Mouse (Mus musculus) kidney, postnatal 4 days (tissue): Measurements from ENCODE around the gene Limd1.

Experiments
- DNase-seq, 2 experiments: peaks; one replicate each; pipeline ENCODE4 v3.0.0; 2021; ENCODE audit warnings: mixed read lengths in 2 of 2

Gene Limd1

DNA sequence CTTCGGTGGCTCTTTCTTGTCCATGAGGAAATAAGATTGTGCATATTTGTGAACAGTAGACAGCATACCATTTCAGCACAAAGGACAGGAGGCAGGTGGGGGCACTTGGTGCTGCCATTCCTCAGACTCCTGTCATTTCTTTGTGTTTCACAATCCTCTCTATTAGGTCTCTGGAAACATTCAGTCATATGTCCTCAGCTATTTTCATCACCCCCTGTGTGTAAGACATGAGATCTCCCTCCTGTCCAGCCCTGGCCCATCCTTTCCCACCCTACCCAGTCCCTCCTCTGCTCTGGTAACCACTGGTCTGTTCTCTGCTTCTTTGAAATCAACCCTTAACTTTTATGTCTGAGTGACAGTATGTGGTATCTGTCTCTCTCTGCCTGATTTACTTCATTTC is 5.1 kb downstream of the Limd1 start:
- DNase-seq = no peak

GRCm38 (mm10) chr9:123484830-123485229 is 6.3 kb downstream of the Limd1 start:
- no peak for DNase-seq

DNA sequence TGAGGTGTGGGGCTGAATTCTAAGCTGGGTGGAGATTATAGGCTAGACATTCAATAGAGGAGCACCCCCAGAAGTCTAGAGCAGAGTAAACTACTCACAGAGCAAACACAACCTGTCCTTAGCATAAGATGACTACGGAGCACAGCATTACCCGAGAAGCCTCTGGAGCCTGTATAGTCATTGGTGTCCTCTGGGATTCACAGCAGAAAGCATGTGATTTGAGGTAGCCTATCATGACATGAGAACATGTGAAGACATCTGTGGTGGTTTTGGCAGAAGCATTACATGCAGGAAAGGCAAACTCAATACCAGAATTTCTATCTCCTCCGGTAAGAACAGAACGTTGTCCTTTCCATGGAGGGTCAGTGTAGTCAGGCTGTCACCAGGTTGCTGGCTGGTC is 7.1 kb downstream of the Limd1 start:
- no peak for DNase-seq

DNA sequence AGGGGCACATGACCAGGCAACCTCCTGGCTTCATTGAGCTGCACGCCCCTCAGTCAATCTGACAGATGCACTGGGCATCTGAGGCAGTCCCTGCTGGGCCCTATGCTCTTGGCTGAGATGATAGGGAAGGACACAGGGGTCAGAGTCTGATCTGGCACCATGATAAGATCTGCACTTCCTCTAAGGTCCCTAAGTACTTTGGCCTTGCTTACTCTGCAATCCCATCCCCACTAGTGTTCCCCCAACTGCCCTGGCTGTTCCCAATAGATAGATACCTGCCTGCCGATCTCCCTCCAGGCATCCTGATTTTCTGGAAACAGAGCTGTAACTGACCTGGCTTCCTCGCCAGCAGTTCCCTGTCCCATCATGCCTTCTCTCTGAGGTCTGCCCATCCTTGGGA is 8.1 kb downstream of the Limd1 start:
- DNase-seq = no peak

GRCm38 (mm10) chr9:123489073-123489472 is 10.6 kb downstream of the Limd1 start:
- no peak for DNase-seq

GRCm38 (mm10) chr9:123489727-123490343 is 11.3 kb downstream of the Limd1 start:
- peak in 1 of 2 experiments; percentile 22 for DNase-seq

DNA sequence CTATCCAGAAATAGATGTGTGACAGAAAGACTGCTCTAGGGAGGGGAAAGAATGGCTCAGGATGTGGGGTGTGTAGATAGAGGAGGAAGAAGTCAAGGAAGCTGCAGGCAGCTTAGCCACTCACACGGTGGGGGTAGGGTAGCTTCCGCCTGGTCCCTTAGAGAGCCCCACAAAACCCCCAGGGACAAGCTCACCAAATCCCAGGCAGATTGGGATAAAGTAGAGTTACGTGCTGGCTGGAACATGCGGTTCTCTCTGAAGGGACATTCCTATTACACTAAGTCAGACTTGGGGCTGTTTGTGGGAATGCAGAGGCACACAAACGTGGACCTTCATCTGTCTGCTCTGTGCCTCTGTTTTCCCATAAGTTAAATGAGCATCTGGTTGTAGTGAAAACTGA is 12.4 kb downstream of the Limd1 start:
- no peak for DNase-seq

- DNase-seq = peak; percentile 58 to 66
These were observed 13.5 kb downstream of the Limd1 start for GRCm38 (mm10) chr9:123491917-123492585.

GRCm38 (mm10) chr9:123496665-123497064 is 18.2 kb downstream of the Limd1 start:
- DNase-seq = peak; percentile 50 to 66

DNA sequence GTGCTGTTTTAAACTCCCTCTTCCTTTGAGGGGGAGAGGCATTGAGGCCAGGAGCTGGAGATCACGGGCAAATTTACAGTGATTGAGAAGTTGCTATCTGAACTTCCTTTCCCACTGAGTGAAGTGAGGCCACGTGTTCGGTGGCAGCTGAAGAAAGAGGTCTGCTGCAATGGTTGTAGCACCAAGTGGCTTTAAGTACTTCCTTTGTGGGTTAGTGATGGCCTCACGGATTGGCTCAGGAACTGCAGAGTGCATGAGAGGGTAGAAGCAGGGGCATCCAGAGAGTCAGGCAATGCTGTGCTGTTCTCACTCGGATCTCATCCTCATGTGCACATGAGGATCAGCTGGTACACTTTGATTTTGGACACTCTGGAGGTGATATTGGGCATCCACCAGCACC is 19.4 kb downstream of the Limd1 start:
- DNase-seq = no peak

DNA sequence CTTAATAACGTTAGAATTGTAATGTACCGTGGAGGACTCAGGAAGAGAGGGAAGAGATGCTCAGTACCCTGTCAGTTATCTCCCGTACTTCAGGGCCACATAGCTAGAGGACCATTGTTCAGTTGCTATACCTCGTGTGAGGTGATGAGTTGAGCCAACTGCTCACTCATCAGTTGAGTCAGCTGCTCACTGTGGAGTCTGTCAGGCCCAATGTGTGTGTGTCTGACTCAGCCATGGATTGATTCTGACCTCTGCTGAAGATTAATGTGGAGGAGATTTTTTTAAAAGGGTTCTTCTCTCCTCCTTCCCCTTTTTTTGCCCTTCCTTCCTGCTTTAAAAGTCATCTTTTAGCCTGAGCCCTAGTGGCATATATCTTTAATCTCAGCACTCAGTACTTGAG is 22.0 kb downstream of the Limd1 start:
- no peak for DNase-seq

GRCm38 (mm10) chr9:123503171-123503834 is 24.8 kb downstream of the Limd1 start:
- DNase-seq = no peak

DNA sequence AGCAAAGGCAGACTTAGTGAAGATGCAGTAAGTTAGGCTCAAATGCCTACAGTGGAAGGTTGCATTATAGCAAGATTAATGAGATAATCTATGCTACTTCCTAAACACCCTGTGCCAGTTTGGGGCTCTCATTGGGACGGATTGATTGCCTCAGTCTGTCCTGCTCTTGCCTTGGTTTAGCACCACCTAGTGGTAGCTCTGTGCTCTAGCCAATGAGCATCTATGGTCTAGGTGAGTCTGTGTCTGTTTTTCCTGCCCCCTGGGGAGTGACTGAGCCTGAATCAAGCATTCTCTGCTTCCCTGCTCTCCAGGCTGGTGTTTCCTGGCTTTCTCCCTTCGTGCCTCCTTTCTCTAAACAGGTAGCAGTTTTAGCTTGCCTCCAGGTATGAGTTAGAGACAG is 25.8 kb downstream of the Limd1 start:
- DNase-seq = peak; percentile 49 to 75

DNA sequence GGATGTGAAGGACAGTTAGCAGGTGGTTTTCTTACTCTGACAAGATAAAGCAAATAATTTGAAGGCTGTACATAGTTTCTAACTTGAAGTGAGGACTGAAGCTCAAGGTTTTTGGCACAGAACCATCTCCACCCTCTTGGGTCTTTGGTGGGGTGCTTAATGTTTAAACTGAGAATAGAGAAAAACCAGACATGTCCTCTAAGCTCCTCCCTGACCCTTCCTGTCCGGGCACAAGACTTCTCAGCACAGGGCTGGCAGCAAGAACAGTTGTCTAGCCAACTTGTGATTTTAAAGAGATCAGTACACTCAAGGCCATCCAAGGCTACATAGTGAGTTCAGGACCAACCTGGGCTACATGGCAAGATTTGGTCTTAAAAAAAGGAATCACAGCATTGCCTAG is 27.1 kb downstream of the Limd1 start:
- DNase-seq = no peak

GRCm38 (mm10) chr9:123506270-123507146 is 28.0 kb downstream of the Limd1 start:
- DNase-seq = no peak

- DNase-seq = no peak
These were observed 28.9 kb downstream of the Limd1 start for GRCm38 (mm10) chr9:123507380-123507779.

DNA sequence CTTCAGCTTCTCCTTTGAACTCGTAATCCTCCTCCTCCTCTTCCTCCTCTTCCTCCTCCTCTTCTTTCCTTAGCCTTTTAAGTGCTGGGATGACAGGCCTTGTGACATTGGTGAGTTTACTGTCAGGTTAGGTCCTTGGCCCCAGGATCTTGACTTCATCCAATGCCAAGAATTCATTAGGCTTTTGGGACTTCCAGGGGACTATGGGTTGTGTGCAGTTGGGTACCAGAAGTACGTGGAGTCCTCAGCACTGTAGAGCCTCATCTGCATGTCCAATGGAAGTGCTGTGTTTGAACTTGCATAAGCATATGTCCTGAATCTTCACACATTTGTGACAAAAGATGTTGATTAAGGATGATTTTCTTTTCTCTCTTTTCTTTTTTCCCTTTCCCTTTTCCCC is 30.5 kb downstream of the Limd1 start:
- no peak for DNase-seq

DNA sequence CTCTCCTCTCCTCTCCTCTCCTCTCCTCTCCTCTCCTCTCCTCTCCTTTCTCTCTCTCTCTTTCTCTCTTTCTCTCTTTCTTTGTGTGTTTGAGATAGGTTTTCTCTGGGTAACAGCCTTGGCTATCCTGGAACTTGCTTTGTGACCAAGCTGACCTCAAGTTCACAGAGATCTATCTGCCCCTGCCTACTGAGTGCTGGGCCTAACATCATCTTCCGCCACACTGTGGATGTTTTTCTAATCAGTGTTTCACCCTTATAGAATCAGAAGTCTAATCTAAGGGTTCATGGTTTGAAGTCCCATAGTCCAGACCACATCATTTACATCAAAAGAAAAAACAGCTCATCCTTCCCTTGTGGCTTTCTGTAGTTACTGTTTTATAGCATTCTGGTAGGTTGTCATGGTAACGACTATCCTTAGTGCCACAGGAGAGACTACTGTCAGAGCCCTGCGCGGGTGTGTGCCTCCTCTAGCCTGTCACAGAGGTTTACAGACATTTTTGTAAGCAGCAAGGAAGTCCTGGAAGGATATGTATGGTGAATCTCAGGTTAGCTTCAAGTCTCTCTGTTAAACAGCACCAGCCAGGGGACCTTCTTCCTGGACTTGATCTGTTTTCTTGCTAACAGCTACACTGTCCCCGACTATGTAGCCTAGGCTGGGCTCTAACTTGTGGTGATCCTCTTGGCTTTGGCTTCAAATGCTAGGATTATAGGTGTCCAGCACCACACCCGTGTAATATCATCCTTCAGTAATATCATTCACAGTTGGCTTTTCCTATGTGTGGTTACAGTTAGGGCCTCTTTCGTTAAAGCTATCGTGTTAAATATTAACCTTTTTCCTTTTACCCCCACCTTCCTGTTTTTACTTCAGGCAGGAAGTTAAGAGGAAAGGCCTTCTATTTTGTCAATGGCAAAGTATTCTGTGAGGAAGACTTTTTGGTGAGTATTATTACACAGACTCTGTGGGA is 31.4 kb downstream of the Limd1 start:
- peak in 1 of 2 experiments; percentile 45 for DNase-seq

DNA sequence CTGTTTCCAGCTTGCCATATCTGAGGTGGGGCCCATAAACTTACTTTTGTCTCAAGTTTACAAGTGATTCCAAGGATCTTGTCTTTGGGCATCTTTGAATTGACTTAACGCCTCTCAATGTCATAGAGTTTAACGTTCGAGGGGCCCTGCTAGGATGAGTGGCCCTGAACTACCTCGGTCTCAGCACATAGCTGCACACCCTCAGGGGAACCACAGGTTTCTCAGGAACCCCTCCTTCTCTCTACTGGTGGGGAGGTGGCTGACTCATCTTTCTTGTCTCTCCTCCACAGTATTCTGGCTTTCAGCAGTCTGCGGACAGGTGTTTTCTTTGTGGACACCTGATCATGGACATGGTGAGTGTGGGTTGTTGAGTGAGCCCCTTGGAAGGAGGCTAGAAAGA is 32.4 kb downstream of the Limd1 start:
- no peak for DNase-seq

DNA sequence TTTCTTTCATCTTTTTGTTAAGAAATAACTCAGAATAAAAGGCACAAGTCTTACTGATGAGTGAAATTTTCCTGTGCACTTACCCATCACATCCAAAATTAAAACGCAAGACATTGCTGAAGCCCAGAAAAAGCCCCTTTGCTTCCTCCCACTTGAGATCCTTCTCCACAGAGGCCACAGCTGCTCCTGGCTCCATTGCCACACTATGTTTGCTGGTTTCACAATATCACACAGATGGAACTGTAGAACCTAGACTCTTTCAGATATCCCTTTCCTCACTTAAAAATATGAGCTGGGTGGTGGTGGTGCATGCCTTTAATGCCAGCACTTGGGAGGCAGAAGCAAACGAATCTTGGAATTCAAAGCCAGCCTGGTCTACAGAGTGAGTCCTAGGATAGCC is 34.0 kb downstream of the Limd1 start:
- DNase-seq = no peak

GRCm38 (mm10) chr9:123515087-123515486 is 36.6 kb downstream of the Limd1 start:
- no peak for DNase-seq
